Mouse (Mus musculus) gastrocnemius, adult 2 months (tissue): ENCODE results near the gene Pfas. TPM values are rescaled to one million over a fixed set of nuclear protein-coding genes. Genes with fewer than 3 reads are reported as not detected.

Experiments
- DNase-seq: peaks from one replicate; pipeline ENCODE4 v3.0.0; 2022
- H3K27ac ChIP-seq: fragments of 200-600 bp; 2 replicates; pipeline ENCODE4 v1.8.1; 2022; ENCODE audit warnings: mild to moderate bottlenecking
- H3K4me3 ChIP-seq: fragments of 200-600 bp; 2 replicates; pipeline ENCODE4 v1.8.1; 2022; ENCODE audit warnings: mild to moderate bottlenecking, moderate library complexity
- CTCF ChIP-seq: fragments of 200-600 bp; IDR thresholded peaks from 2 replicates; pipeline ENCODE4 v1.8.1; 2022; ENCODE audit warnings: antibody characterized with exemption, mild to moderate bottlenecking, moderate library complexity
- intact Hi-C: fragments of 180-260 bp; cut with DNase I; formaldehyde crosslinking; loops from one replicate; pipeline ENCODE4 v1.15.1; 2025
- total RNA-seq, 2 experiments: library from RNA; stranded (reverse); gene quantifications; 2 replicates each; pipeline ENCODE4 v1.2.3; 2021

Pfas gene
- total RNA-seq, 2 experiments from 2014 or later, result 7.8 to 14.8 TPM

DNA sequence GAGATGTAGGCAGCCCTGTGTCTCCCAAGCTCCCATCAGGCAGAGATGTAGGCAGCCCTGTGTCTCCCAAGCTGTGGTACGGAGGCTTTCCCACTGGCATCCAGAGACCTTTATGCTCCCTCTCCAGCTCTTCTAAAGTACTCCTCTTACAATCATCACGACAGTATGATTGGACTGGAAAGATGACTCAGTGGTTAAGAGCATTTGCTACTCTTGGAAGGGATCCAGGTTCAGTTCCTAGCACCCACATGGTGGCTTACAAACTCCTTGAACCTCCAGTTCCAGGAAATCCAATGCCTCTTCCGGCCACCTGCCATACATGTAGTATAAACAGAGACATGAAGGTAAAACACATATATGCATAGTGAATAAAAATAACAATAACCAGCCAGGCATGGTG is 46.7 kb downstream of the Pfas start:
- intact Hi-C loops, result no loop called here
- Histone ChIP-seq H3K27ac (no peak overlapping the region), H3K4me3 (no peak overlapping the region)
- no peak for DNase-seq
- no peak for TF ChIP-seq CTCF

- peak overlapping the region; percentile 89 for H3K27ac ChIP-seq
Observed at GRCm38 (mm10) chr11:68957971-68958370, 50.3 kb downstream of the Pfas start.

GRCm38 (mm10) chr11:68957308-68957707 is 51.0 kb downstream of the Pfas start, which contains the start of gene Arhgef15:
Arhgef15 (minus strand) TSS chr11:68957480.
- intact Hi-C loops, result no loop called here
- Histone ChIP-seq H3K27ac (peak within 1 kb of the TSS; percentile 89), H3K4me3 (peak within 1 kb of the TSS; percentile 72)
- DNase-seq, result no peak
- TF ChIP-seq CTCF, result no peak

More at GRCm38 (mm10) chr11:68957971-68958370, 50.3 kb downstream of the Pfas start:
- no peak for TF ChIP-seq CTCF
- DNase-seq, result no peak
- peak overlapping the region; percentile 72 for H3K4me3 ChIP-seq
- intact Hi-C loops, result no loop called here

GRCm38 (mm10) chr11:68956697-68957096 is 51.6 kb downstream of the Pfas start:
- no peak for DNase-seq
- intact Hi-C loops, result no loop called here
- TF ChIP-seq CTCF, result no peak
- peak overlapping the region; percentile 72 for H3K4me3 ChIP-seq
- H3K27ac ChIP-seq, result peak overlapping the region; percentile 89

- Histone ChIP-seq H3K27ac (peak overlapping the region; percentile 89), H3K4me3 (peak overlapping the region; percentile 72)
- intact Hi-C loops, result no loop called here
- TF ChIP-seq CTCF, result no peak
- DNase-seq, result no peak
Observed at GRCm38 (mm10) chr11:68956107-68956506, 52.2 kb downstream of the Pfas start.

GRCm38 (mm10) chr11:68955473-68955872 is 52.8 kb downstream of the Pfas start:
- intact Hi-C loops, result no loop called here
- no peak for DNase-seq
- Histone ChIP-seq H3K27ac (peak overlapping the region; percentile 70; the same call in 1 of the 2 replicates), H3K4me3 (peak overlapping the region; percentile 70)
- TF ChIP-seq CTCF, result no peak

GRCm38 (mm10) chr11:68954408-68954807 is 53.9 kb downstream of the Pfas start:
- peak overlapping the region; percentile 70 for H3K27ac ChIP-seq
- intact Hi-C loops, result no loop called here
- H3K4me3 ChIP-seq, result peak overlapping the region; percentile 70
- DNase-seq, result no peak
- no peak for TF ChIP-seq CTCF

DNA sequence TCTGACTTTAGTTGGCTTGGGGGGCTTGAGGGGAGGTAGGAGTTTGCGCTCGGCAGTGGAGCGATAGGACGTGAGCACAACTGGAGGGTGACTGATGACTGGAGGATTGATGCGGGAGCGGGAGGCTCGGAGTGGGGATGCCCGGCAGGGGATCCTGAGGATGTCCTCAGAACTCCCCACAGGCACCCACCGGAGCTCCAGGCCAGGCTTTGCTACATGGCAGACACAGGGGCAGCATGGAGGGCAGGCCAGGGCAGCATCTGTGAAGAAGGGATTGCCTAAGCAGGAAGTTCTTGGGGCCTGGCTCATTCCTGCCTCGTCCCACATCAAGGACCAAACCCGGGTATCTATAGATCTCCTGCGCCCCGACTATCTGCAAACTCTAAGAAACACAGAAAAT is 54.4 kb downstream of the Pfas start:
- no peak for TF ChIP-seq CTCF
- H3K27ac ChIP-seq, result peak overlapping the region; percentile 70
- DNase-seq, result no peak
- intact Hi-C loops, result no loop called here
- peak overlapping the region; percentile 70 for H3K4me3 ChIP-seq

DNA sequence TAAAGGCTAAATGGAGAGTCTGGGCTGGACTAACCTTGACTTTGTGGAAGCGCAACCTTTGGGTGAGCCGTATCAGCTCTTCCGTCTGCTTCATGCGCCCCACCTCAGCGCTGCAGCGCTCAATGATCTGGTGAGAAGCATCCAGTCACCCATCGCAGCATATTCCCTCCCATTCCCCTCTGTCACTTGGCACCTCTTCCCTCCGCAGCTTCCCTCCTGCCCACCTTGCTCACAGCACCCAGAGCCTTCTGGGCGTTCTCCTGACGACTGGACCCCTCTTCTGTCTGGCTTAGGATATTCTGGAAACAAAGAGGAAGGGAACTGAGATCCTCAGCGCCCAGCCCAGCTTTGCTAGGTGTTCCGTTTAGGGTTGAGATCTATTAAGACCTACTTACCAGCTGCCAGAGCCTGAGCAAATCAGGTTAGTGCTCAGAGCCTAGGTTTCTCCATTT is 60.7 kb downstream of the Pfas start:
- H3K4me3 ChIP-seq, result no peak overlapping the region
- intact Hi-C loops, result no loop called here
- DNase-seq, result no peak
- H3K27ac ChIP-seq, result no peak overlapping the region
- no peak for TF ChIP-seq CTCF

DNA sequence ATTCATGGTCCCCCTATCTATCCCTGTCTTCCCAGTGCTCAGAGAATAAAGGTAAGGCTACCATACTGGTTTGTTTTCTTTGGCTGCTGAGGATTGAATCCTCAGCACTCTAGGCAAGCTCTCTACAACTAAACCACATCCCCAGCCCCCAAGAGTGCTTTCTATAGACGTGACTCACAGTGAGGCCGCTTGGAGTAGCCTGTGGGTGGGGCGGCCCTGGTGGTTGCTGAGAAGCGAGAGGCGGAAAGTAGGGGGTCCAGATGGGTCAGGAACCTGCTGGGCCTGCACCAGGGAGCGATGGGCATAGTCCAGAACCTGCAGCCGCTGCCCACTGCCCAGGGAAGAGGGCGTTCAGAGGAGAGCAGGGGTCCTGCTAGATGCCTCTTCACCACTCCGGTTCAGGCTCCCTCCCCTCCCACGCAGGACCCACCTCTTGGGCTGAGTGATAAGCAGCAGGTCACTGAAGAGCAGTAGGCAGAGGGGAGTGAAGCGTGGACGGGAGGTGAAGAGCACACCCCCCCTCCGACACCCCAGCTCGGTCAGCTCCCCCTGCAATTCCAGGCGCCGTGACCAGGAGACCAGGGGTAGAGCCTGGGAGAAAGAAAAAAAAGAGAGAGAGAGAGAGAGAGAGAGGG is 61.3 kb downstream of the Pfas start:
- intact Hi-C loops, result no loop called here
- no peak overlapping the region for H3K4me3 ChIP-seq
- no peak for TF ChIP-seq CTCF
- DNase-seq, result no peak
- no peak overlapping the region for H3K27ac ChIP-seq

DNA sequence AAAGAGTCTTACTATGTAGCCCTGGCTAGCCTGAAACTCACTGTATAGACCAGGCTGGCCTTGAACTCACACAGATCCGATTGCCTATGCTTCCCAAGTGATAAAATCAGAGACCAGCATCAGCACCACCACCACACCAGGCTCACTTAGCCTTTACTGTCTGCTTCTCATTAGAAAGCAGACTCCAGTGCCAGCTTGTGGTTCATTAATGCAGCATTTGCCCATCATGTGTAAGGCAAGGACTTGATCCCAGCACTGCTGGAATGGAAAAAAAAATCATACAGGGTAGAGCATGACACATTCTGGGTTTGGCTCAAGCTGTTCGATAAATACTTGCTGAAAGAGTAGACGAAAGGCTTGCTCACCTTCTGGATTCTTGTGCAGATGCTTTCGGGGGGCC is 62.3 kb downstream of the Pfas start:
- no peak for TF ChIP-seq CTCF
- DNase-seq, result no peak
- Histone ChIP-seq H3K27ac (no peak overlapping the region), H3K4me3 (no peak overlapping the region)
- intact Hi-C loops, result no loop called here

- TF ChIP-seq CTCF, result no peak
- no peak overlapping the region for H3K4me3 ChIP-seq
- intact Hi-C loops, result no loop called here
Observed at GRCm38 (mm10) chr11:68945245-68945644, 63.0 kb downstream of the Pfas start.

DNA sequence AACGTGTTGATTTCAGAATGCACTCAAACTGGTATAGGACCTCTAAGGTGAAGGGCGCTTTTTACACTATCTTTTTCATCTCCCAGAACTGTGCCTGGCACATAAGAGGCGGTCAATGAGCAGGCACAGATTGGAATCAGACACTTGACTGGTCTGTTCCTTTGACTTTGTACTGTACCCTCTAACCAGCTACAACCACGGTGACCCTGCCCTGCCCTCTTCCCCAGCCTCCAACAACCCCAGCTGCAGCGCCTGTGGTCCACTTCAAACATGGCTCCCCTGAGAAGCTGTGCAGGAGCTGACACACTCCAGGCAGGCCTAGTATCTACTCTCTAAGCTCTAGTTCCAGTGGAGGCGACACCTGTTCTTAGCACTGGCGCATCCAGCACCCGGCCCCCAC is 65.5 kb downstream of the Pfas start:
- intact Hi-C loops, result no loop called here
- Histone ChIP-seq H3K27ac (no peak overlapping the region), H3K4me3 (no peak overlapping the region)
- no peak for DNase-seq
- no peak for TF ChIP-seq CTCF

More at GRCm38 (mm10) chr11:68945245-68945644, 63.0 kb downstream of the Pfas start:
- no peak for DNase-seq
- no peak overlapping the region for H3K27ac ChIP-seq

DNA sequence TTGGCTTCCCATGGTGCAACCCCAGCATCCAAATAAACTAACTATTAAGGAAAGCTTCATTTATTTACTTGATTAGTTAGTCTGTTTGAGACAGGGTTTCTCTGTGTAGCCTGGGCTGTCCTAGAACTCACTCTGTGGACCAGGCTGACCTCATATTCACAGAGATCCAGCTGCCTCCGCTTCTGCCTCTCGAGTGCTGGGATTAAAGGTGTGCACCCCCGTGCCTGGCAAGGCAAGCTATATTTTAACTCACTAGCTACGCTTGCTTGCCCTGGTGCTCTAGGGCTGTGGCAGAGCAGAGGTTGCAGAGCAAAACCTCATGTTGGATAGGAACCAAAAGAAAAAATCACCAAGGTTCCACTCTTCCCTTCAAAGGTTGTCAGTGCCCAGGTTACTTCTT is 67.7 kb downstream of the Pfas start:
- Histone ChIP-seq H3K4me3 (peak overlapping the region; percentile 79), H3K27ac (peak overlapping the region; percentile 90)
- DNase-seq, result no peak
- intact Hi-C loops, result no loop called here
- TF ChIP-seq CTCF, result no peak
